Mouse (Mus musculus) CH12.LX (cell line): ENCODE data around the gene Gm49368. TPM values are rescaled to one million over a fixed set of nuclear protein-coding genes. Genes with fewer than 3 reads are reported as not detected.

Experiments used
- DNase-seq: peaks from one replicate; pipeline ENCODE4 v3.0.0-alpha.2; 2013; ENCODE audit errors: extremely low read depth
- H3K27ac ChIP-seq: 2 replicates; pipeline ENCODE4 v1.5.1; 2012; ENCODE audit warnings: low read depth, mild to moderate bottlenecking, control low read depth, moderate library complexity; ENCODE audit not compliant: insufficient read depth
- H3K27me3 ChIP-seq: replicated peaks from 2 replicates; pipeline ENCODE3; 2012; ENCODE audit warnings: inconsistent platforms
- H3K36me3 ChIP-seq, 2 experiments: replicated peaks in 1 of 2; 2 replicates each; pipeline versions ENCODE3 to v1.6.1; 2012; ENCODE audit warnings: inconsistent platforms in 1 of 2, low read length in 1 of 2, mild to moderate bottlenecking in 1 of 2, mixed read lengths in 1 of 2, moderate library complexity in 1 of 2; ENCODE audit not compliant: control insufficient read depth in 1 of 2, insufficient read depth in 1 of 2
- H3K4me1 ChIP-seq, 2 experiments: 2 replicates each; pipeline ENCODE4 v1.6.1; 2012; ENCODE audit warnings: inconsistent platforms in 1 of 2, moderate library complexity in 1 of 2; ENCODE audit not compliant: insufficient read depth in 2 of 2, control insufficient read depth in 1 of 2
- H3K4me2 ChIP-seq: 2 replicates; pipeline ENCODE4 v1.6.1; 2012; ENCODE audit warnings: low read depth, mild to moderate bottlenecking, control low read depth; ENCODE audit not compliant: poor library complexity, insufficient read depth, severe bottlenecking
- H3K4me3 ChIP-seq, 3 experiments: fragments of 150-350 bp in 1 of 3; sonication (generic) in 1 of 3; replicated peaks in 1 of 3; 2 replicates each; pipeline versions ENCODE3 to v1.5.1; 2011 to 2012; ENCODE audit warnings: low read depth in 2 of 3, low read length in 2 of 3, mild to moderate bottlenecking in 2 of 3, moderate library complexity in 2 of 3, control low read depth in 1 of 3, improper control_type of control experiment in 1 of 3, inconsistent platforms in 1 of 3, mixed read lengths in 1 of 3; ENCODE audit not compliant: poor library complexity in 1 of 3
- H3K79me2 ChIP-seq: replicated peaks from 2 replicates; pipeline ENCODE4 v1.6.1; 2012; ENCODE audit warnings: mild to moderate bottlenecking, moderate library complexity; ENCODE audit not compliant: control insufficient read depth, poor library complexity, insufficient read depth, severe bottlenecking; ENCODE audit errors: extremely low read depth
- H3K9ac ChIP-seq: 2 replicates; pipeline ENCODE4 v1.6.1; 2012; ENCODE audit warnings: low read depth, mild to moderate bottlenecking, control low read depth, moderate library complexity; ENCODE audit not compliant: insufficient read depth
- H3K9me3 ChIP-seq: replicated peaks from 2 replicates; pipeline ENCODE3; 2012; ENCODE audit warnings: low read length, inconsistent platforms, mixed read lengths
- BHLHE40 ChIP-seq: IDR thresholded peaks from 2 replicates; pipeline ENCODE4 v1.6.1; 2011; ENCODE audit warnings: mild to moderate bottlenecking, low read depth, low read length, improper control_type of control experiment
- CHD1 ChIP-seq: IDR thresholded peaks from 2 replicates; pipeline ENCODE4 v1.6.1; 2012; ENCODE audit warnings: low read depth, low read length, improper control_type of control experiment, inconsistent platforms
- CHD2 ChIP-seq: IDR thresholded peaks from 2 replicates; pipeline ENCODE4 v1.6.1; 2011; ENCODE audit warnings: low read length, improper control_type of control experiment
- E2F4 ChIP-seq: IDR thresholded peaks from 2 replicates; pipeline ENCODE4 v1.6.1; 2011; ENCODE audit warnings: low read depth, low read length, improper control_type of control experiment; ENCODE audit not compliant: insufficient replicate concordance
- ELF1 ChIP-seq: IDR thresholded peaks from 2 replicates; pipeline ENCODE4 v1.6.1; 2014; ENCODE audit warnings: low read depth, mild to moderate bottlenecking, inconsistent platforms, low read length, improper control_type of control experiment
- ETS1 ChIP-seq: conservative IDR thresholded peaks from 2 replicates; pipeline ENCODE4 v1.6.1; 2012; ENCODE audit warnings: low read depth, mild to moderate bottlenecking, inconsistent platforms, low read length, improper control_type of control experiment, moderate library complexity
- HCFC1 ChIP-seq: IDR thresholded peaks from 2 replicates; pipeline ENCODE4 v1.6.1; 2012; ENCODE audit warnings: low read depth, mild to moderate bottlenecking, inconsistent platforms, low read length, improper control_type of control experiment
- IRF4 ChIP-seq: IDR thresholded peaks from 2 replicates; pipeline ENCODE4 v1.6.1; 2014; ENCODE audit warnings: low read depth, mild to moderate bottlenecking, inconsistent platforms, low read length, improper control_type of control experiment
- JUND ChIP-seq: conservative IDR thresholded peaks from 2 replicates; pipeline ENCODE4 v1.6.1; 2011; ENCODE audit warnings: low read depth, low read length, improper control_type of control experiment
- KAT2A ChIP-seq: IDR thresholded peaks from 2 replicates; pipeline ENCODE4 v1.6.1; 2012; ENCODE audit warnings: low read length, improper control_type of control experiment, inconsistent platforms; ENCODE audit not compliant: insufficient replicate concordance
- MAFK ChIP-seq: IDR thresholded peaks from 2 replicates; pipeline ENCODE4 v1.6.1; 2011; ENCODE audit warnings: low read length, improper control_type of control experiment; ENCODE audit not compliant: insufficient replicate concordance
- MAX ChIP-seq: IDR thresholded peaks from 2 replicates; pipeline ENCODE4 v1.6.1; 2011; ENCODE audit warnings: low read length, improper control_type of control experiment
- NELFE ChIP-seq: IDR thresholded peaks from 2 replicates; pipeline ENCODE4 v1.6.1; 2011; ENCODE audit warnings: low read depth, low read length, improper control_type of control experiment
- PAX5 ChIP-seq: IDR thresholded peaks from 2 replicates; pipeline ENCODE4 v1.6.1; 2012; ENCODE audit warnings: low read length, inconsistent platforms, mixed read lengths
- RAD21 ChIP-seq: IDR thresholded peaks from 2 replicates; pipeline ENCODE4 v1.6.1; 2011; ENCODE audit warnings: low read depth, mild to moderate bottlenecking, low read length, improper control_type of control experiment, moderate library complexity
- SIN3A ChIP-seq: IDR thresholded peaks from 2 replicates; pipeline ENCODE4 v1.6.1; 2012; ENCODE audit warnings: low read length, improper control_type of control experiment, inconsistent platforms
- TCF12 ChIP-seq: IDR thresholded peaks from 2 replicates; pipeline ENCODE4 v1.6.1; 2014; ENCODE audit warnings: low read depth, mild to moderate bottlenecking, inconsistent platforms, low read length, improper control_type of control experiment
- UBTF ChIP-seq: IDR thresholded peaks from 2 replicates; pipeline ENCODE4 v1.6.1; 2012; ENCODE audit warnings: low read depth, mild to moderate bottlenecking, inconsistent platforms, low read length, improper control_type of control experiment, moderate library complexity
- USF2 ChIP-seq: conservative IDR thresholded peaks from 2 replicates; pipeline ENCODE4 v1.6.1; 2011; ENCODE audit warnings: low read depth, low read length, improper control_type of control experiment
- dilution Hi-C: fragments of 300-500 bp; cut with MboI; formaldehyde crosslinking; loops from 2 replicates; pipeline ENCODE4 v1.14.3; 2020; ENCODE audit warnings: low sequenced_read_pairs; ENCODE audit not compliant: extremely low pct_unique_long_range_greater_than_20kb, extremely low pct_ligation_motif_present
- in situ Hi-C: fragments of 300-500 bp; cut with MboI; formaldehyde crosslinking; loops from 3 replicates; pipeline ENCODE4 v1.14.3; 2019; ENCODE audit warnings: low sequenced_read_pairs, low pct_ligation_motif_present, low pct_unique_long_range_greater_than_20kb, mixed read lengths
- polyA plus RNA-seq: library from polyadenylated mRNA; unstranded; fragments of >175 nt; gene quantifications from 2 replicates; pipeline ENCODE4 v1.2.1, GENCODE M21; 2012; ENCODE audit warnings: low read depth; ENCODE audit not compliant: insufficient read length
- total RNA-seq, 2 experiments: library from RNA; depleted of rRNA; stranded (reverse); fragments of 300-350 nt in 1 of 2; fragments of >200 nt in 1 of 2; gene quantifications; 2 replicates each; pipeline ENCODE4 v1.2.3; 2012 to 2014

Gene Gm49368
- total and polyA plus RNA-seq, 3 experiments = not detected

DNA sequence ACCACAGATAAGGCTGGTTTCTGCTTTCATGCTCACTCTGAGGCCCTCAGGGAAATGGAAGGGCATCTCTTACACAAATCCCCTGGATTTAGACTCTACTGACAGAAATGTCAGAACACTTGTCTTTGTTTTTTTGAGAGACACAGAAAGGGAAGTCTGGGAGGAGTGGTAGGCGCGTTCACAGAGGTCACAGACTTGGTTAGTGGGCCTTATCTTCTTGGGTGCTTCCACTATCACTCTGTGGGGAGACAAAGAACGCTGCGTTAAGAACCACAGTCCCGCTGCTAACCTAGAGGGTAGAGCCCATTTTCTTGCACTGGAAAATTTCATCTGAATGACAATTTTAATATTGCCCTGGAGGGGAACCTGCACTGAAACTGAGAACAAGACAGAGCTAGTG is 69.7 kb downstream of the Gm49368 start:
- no peak overlapping the region for H3K27ac ChIP-seq
- TF ChIP-seq ELF1 (no peak), JUND (no peak), HCFC1 (no peak), PAX5 (no peak), SIN3A (no peak), BHLHE40 (no peak), MAFK (no peak), RAD21 (no peak), UBTF (no peak)
- no peak overlapping the region for H3K9ac ChIP-seq
- H3K36me3 ChIP-seq = no peaks in the 10 kb centered on the region
- H3K4me2 ChIP-seq = no peak overlapping the region
- DNase-seq = no peak
- in situ Hi-C loops (no loop called here), dilution Hi-C loops (no loop called here)
- H3K4me1 ChIP-seq = peaks cover 7 to 46% of the 10 kb centered on the region in 2 experiments
- no peaks in the 10 kb centered on the region for H3K27me3 ChIP-seq
- H3K9me3 ChIP-seq = no peaks in the 10 kb centered on the region
- no peaks in the 10 kb centered on the region for H3K79me2 ChIP-seq
- no peak overlapping the region for H3K4me3 ChIP-seq

- Histone ChIP-seq H3K4me1 (peaks cover 7 to 46% of the 10 kb centered on the region in 2 experiments), H3K27ac (no peak overlapping the region), H3K4me2 (no peak overlapping the region), H3K79me2 (no peaks in the 10 kb centered on the region), H3K9ac (no peak overlapping the region), H3K4me3 (no peak overlapping the region), H3K36me3 (no peaks in the 10 kb centered on the region), H3K9me3 (no peaks in the 10 kb centered on the region), H3K27me3 (no peaks in the 10 kb centered on the region)
- TF ChIP-seq CHD2 (no peak), MAX (no peak), TCF12 (no peak), USF2 (no peak), NELFE (no peak), ETS1 (no peak), BHLHE40 (no peak), ELF1 (no peak), CHD1 (no peak), IRF4 (no peak), KAT2A (no peak), JUND (no peak), SIN3A (no peak), E2F4 (no peak)
- in situ Hi-C loops (no loop called here), dilution Hi-C loops (no loop called here)
- peak; percentile 17 for DNase-seq
These were observed 71.1 kb downstream of the Gm49368 start for GRCm38 (mm10) chr7:128133596-128133995.
